Mouse (Mus musculus) layer of hippocampus, adult 11-12 months (tissue): ENCODE measurements around the gene Gstcd.

Experiments used
- DNase-seq: peaks from one replicate; pipeline ENCODE4 v3.0.0; 2022; ENCODE audit warnings: low spot score

Gene Gstcd

DNA sequence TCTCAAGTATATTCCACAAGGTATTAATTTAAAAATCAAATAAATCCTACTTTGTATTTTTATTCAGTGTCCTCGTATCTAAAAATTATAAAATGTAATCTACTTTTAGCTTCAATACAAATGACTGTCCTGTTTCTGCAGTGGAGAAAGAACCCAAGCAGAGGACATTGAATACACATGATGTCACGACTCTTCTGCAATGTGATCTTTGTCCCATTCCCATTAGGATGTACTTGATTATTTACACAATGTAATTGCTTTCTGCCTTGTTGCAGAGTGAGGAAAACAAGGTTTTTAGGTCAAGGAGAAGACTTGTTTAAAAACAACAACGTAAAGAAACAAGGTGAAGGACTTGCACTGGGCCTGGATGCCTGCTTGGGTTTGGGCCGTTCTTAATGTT, 84.6 kb downstream of the Gstcd start:
- DNase-seq: no peak

DNA sequence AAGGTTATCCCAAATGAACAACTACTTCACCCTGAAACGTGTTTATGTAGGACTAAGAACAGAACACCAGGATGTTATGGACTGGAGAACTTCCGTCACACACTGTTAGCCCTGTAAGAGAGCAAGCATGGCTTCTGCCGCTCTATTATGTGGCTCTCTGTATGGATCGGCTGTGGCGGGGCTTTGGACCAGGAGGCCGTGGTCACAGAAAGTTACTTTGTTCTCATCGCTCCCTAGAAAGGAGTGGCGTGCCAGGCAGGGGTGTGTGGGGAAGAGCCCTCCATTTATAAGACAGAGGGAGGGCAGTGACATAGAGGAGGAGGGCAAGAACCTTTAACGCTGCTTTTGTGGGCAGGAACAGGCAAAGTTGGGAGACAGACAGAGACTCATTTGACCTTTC, 95.5 kb downstream of the Gstcd start:
- DNase-seq: no peak

DNA sequence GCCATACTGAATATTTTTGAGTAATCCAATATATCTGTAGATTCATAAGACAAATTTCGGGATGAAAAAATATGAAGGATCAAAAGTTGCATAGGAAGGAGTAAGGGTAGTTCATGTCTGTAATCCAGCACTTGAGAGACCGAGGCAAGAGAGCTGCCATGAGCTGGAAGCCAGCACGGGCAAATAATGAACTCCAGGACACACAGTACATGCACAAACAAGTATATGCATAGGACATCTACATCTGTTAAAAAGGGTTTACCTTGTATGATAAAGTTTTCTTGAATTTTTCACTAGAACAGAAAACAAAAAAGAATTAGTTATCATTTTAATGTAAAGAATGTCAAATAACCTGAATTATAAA, 95.9 kb downstream of the Gstcd start:
- DNase-seq: no peak

DNA sequence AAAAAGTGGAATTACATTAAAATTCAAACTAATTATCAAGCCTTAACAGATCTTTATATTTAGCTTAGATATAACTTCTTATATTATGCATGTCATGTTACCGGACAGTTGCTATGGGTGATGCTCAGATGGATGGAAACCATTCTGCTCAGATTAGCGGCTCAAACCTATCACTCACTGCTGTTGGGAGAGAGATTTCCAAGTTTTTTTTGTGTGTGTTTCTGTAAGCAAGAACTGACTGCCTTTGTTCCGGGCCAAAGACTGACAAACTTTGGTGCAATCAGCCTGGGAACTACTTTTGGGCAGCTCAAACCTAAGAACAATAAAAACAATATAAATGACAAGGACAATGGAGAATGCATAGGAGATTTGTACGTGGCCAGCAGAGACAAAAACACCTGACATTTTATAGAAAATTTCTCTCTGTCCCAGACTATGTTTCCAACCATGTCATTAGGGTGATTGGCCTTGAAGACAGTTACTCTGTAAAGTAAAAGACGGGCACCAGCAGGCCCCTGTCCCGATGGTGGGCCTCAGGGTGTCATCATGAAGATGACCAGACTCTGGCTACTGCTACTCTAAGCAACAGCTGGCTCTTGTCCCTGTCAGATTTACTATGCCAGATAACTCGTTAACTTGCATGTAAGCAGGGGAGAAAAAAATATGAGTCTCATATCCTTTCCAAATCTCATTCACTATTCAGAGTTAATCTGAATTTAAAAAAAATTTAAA, 96.5 kb downstream of the Gstcd start:
- DNase-seq: no peak

DNA sequence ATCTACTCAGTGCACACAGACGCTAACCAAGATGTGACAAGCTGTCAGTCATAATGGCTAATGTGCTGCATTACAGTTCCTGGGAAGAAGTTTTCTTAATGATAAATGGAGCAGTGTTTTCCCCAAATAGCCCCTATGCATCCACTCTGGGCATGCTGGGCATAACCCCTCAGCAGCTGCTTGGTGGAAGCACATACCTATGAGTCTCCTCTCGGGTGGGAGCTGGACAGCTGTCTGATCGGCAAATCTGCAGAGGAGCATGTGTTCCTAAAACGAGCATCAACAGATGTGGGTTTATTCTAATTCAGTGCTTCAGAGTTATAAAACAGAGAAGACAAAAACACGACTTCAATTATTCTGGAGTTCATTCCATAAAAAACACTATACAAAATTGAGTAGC, 105.6 kb downstream of the Gstcd start:
- peak; percentile 4 for DNase-seq

DNA sequence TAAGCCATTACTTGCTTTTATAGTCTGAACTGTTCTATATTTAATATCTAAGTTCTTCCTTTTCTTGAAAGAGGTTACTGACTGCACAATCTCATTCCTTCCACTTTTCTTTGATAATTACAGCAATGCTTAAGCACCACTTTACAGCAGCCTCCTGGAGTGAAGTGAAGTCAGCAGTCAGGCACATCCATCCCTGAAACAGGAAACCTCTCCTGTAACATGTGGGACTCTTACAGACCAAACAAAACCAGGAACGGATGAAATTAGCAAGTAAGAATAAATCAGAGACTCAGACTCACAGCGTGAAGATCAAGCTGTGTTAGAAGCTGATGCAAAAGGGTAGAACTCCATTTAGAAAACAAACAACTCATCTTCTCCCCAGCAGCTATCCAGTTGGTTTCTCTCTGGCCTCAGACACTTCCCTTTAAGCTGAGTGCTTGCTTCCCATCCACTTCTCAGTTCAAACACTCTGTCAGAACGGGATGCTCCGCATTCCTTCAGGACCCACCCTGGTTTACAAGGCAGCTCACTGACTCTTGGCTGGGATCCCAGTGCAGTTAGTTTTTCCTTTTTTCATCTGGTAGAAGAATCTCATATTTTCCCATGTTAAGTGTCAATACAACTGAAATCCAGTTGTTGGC, 107.9 kb downstream of the Gstcd start:
- DNase-seq: no peak

DNA sequence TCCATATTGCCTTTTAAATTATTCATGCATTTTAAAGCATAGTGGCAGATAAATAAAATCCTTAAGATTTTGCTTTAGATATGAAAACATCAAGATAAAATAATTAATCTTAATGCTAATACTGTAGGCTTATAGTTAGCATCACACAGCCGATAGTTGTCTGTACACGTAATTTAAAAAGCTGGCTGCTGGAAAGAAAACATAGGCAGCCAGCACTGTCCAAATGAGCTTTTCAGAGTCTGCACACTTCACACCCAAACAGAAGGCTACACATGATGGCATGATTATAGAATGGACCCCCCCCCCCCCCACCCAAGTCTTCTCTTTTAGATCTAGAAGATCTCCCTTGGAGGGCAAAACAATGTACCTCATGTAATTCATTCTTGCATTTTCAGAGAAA, 109.9 kb downstream of the Gstcd start:
- no peak for DNase-seq

DNA sequence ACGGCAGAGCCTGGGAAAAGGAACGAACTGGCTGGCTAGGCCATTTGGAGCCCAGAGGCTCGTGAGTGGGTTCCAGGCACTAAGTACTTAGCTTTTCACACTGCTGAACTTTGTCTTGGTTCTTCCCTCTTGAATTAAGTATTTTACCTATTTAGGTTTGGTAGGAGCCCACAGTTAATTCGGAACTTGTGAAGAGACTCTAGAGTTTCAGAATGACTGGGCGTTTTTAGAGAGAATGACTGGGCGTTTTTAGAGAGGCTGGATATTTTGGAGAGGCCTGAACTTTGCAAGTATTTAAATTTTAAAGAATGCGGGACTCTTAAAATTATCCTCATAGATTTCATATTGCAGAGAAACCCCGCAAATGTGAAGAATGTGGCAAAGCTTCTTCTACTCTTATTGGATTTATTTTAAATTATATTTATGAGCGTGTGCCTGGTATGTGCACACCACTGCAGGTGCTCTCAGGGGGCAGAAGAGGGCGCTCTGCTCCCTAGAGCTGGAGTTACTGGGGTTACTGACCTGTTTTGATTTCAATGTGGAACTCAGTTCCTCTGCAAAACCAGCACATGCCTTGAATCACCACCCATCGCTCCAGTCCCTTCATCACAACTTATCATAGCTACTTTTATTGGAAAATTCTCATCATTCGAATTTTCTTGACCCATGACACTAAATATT, 111.9 kb downstream of the Gstcd start:
- no peak for DNase-seq

DNA sequence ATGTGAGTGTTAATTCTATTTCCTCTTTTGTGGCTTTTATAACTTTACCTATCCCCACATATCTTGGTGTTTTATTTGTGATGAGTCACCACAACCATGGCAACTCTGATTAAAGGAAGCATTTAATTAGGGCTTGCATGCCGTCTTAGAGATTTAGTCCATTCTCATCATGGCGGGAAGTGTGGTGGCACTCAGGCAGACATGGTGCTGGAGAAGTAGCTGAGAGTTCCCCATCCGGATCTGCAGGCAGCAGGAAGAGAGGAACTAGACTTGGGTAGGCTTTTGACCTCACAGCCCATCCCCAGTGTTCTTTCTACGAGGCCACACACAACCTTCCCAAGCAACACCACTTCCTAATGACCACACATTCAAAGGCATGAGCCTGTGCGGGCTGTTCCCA, 125.6 kb downstream of the Gstcd start:
- DNase-seq: no peak

DNA sequence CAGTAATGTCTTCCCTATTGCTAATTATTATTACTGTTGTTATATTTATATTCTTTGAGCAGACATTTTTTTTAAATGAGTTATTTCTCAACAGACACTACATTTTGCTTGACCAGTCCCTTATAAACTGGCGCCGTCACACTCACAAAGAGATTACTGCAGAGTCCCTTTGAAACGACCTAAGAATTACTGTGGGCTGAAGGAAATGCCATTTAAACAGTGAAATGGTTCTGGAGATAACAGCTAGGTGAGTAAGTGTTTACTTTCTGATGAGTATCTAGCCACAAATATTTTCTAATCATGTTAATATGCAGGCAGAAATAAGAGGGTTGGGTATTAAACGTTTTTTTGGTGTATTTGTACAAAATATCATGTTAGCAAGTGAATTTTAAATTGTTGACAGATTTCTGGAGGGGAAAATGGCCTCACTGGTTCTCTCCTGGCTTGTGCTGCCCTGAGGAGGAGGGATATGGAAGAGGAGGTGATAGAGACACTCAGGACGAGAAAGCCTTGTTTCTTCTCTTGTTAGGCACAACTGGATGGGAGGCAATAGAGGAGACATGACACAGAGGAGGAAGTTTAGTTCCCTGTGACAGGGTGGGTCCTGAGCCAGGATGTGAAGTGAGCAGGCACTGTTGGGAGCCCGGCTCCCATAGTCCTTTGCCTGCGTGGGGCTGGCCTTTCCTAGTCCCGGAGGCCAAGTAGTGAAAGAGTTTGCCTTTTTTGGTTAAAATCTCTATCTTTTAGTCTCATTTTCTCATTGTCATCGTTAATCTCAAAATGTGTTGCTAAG, 126.9 kb downstream of the Gstcd start:
- DNase-seq: no peak

DNA sequence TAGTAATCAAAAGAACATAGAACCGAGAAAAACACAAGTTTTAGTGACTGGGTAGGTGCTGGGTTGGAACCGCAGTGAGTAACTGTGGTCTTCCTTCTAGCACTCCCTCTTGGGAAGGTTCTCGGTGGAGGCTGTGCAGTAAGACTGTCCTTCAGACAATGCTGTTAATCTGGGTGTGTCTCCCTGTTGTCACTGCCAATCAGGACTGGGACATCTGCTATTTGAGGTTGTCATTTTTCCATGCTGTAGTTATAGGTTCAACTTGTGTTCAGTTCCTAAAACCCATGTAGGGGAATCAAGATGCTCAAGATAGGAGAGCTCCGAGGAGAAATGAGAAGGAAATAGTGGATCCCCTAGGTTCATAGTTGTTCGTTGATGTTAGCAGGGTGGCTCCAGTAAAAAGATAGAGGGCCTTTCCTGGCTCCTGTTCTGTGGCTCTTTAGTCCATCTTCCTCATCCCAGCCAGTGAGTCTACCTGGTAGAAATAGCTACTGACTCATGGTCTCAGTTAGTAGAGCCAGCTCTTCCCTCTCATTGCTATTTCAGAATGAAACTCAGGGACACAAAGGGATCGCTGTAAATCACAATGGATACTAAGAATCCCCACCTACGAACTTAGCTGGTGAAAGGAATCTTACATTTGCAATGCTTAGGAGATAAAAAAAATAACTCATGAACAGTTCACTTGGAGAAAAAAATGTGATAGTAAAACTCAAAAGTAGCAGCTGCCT, 129.0 kb downstream of the Gstcd start:
- no peak for DNase-seq

DNA sequence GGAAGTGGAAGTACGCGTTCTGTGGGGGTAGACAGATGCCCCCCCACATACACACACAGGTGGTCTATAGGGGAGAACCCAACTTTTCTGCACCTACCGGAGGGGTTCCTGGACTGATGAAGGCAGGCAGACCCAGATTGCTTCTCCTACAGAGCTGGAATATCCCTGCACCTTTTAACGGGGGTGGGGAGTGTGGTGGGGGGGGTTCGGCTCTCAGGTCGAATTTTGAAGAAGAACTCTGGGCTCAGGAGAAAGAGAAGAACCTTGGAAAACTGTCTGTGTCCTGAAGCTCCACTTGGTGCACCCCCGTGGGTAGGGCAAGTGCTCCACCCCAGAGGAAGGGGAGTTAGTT, 141.3 kb downstream of the Gstcd start:
- DNase-seq: no peak

DNA sequence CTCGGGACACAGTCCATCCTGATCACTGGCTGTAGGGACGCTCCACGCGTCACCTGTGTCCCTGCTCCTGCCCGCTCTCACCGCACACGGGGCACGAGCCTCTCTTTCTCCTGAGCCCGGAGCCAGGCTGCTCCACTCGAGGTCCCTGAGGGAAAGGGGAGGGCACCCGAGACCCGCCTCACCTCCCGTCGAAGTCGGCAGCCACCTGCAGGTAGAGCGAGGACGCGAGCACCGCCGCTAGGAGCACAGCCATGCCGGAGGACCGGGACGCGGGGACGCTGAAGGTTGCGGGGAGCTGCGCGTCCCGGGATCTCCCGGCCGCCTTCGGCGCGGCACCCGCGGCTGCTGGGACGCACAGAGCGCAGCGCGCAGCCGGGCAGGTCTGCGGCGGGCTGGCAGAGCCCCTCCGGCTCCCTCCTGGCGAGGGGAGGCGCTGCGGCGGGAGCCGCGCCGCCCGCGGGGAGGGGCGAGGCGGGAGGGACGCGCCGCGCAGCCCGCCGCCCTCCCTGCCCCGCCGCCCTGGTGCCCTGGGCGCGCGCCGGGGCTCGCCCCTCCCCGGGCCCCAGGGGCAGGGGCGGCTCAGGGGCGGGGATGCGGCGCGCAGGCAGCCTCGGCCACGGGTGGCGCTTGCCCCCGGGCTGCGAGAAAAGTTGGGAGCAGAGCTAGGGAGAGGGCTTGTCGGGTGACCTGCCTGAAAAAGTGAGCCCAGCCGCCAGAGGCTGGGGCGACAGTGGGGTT, 141.9 kb downstream of the Gstcd start, which contains the start of gene Npnt:
TSS of gene Npnt (minus strand) at position 501 of the 738 bp plus-strand sequence.
- peak; percentile 19 for DNase-seq

DNA sequence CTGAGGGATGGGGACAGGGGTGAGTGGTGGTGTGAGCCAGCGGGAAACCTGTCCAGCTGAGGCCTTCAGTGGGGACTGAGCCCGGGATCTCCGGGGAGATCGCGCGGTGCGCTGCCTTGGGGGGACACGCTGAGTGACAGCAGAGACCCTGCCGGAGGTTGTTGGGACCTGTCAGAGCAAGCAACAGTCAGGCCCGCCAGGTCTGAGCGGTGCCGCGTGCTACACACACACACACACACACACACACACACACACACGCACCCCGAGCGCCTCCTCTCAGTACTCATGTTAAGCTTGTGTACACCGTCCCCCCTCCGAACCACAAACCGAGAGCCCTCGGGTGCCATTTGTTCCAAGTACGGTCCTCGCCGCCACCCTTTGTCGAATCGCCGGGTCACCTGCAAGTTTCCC, 142.4 kb downstream of the Gstcd start:
- DNase-seq: peak; percentile 22

DNA sequence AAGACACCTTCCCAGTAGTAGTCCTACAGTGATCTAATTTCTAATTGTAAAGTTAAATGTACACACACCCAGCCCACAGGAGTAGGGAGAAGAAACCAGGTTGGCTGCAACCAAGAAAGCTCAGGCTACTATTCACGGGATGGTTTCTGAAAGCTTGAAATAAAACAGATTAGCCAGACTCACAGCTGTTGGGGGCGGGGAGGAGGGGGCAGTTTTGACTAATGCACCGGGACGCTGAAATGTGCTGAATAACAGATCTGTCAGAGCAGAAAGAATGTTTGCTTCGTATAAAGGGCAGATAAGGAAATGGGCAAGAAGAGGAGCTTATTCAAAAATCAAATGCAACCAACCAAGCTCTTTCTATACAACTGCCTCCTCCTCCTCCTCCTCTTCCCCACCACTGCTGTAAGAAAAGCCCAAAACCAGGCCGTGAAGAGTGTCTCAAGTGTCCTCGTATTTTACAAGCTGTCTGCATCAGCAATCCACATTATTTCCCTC, 143.5 kb downstream of the Gstcd start:
- no peak for DNase-seq

DNA sequence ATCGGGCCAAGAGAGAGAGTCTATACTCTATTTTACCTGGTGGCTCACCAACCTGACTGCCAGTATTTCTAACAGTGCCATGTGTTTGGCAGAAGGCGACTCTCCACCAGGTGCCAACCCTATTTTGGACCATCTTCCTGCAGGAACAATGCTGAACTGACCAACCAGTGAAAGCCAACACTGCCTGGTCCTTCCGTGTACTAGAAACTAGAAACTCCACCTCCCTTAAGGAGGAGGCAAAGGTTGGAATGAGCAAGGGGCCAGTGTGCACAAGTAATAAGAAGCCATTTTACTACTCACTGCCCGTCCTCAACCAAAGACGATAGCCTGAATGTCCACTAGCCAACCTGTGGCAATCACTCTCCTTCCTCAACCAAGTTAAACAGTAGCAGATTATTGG, 145.7 kb downstream of the Gstcd start:
- no peak for DNase-seq

DNA sequence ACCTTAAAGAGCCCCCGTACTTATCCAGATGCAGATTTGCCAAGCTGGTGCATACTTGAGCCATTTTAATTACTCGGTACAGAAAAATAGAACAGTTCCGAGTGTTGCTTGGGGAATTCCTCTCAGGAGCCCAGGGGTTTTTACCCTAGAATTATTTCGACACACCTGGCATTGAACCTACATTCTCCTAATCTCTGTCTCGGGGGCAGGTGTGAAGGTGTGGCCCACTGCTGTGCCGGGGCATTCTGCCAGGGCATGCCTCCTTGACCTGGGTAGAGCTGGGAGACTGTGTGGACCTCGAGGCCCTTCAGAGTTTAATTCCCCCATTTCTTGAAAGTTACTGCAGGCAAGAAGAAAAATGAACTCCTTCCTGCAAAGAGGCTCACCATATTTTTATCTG, 146.2 kb downstream of the Gstcd start:
- no peak for DNase-seq

DNA sequence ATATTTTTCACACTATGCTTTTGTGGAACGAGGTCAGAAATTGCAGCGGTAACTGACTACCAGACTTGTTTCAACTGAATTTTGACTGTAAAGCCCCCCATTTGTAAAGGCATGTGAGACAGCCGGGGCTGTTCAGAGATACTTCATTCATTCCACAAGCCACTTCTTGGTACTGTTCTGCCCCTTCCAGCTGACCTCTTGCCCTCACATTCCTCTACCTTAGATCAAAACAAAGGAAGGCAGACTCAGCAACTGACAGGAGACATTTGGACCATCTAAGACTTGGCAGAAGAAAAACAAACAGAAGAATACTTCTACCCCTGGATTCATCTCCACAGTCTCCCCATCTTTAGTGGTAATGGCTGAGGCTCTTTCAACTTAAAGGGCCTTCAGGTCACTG, 147.2 kb downstream of the Gstcd start:
- no peak for DNase-seq

DNA sequence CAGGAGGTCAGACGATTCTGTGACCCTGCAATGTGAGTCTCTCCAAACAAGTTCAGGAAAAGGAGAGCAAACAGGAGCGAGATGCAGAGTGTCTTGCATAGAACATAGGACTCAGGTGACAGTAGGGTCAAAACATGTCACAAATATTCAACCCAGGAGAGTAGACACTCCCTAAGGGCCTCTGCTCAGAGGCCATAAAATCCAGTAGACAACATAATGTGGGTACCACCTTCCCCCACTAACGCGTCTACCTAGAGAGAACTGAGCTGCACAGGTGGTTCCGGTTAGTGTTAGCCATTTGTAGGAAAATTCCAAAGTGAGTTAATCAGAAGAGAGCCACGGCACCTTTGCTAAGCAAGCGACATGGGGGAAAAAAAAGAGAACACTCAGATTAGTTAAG, 147.6 kb downstream of the Gstcd start:
- DNase-seq: no peak

DNA sequence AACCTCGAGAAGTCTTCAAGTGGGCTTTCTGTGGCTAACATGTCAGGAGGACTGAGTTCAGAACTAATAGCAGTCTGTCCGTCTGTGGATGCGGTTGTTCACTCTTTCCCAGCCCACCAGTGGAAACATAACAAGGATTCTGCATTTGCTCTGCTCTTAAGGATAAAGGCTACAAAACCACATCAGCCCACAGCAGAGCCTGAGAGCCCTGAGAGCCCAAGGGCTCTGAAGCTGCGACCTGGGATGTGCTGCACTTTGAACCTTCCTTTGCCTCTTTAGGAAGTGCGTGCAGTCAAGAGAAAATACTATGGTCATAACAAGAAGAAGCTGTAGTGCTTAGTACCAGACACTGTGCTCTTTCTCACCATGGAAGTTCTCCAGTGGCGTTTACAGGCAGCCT, 149.1 kb downstream of the Gstcd start:
- no peak for DNase-seq
